Mouse (Mus musculus): Measurements from ENCODE around the gene Cep89. TPM values are rescaled to one million over a fixed set of nuclear protein-coding genes. Genes with fewer than 3 reads are reported as not detected.

Gene Cep89
- total RNA-seq, 2 experiments from 2014 or later: 5.5 to 6.6 TPM

GRCm38 (mm10) chr7:35486553-35486952 lies 89.7 kb downstream of the Cep89 start:
- no peak for DNase-seq

Other genes with a start within 250 kb of the Cep89 start
- gene Slc7a10, start 210.7 kb upstream of the Cep89 start, total RNA-seq (2021): 1 to 10 TPM; 2.8 to 4.1 TPM
- 10 to 100 TPM; 12.1 to 13.8 TPM for gene Lrp3, start 181.5 kb upstream of the Cep89 start, total RNA-seq (2021)
- gene Gpatch1, start 78.6 kb upstream of the Cep89 start, total RNA-seq (2021): 1 to 10 TPM; 8.8 TPM
- gene Rhpn2, start 62.9 kb upstream of the Cep89 start, total RNA-seq (2021): 1 to 10 TPM in 1 of 2 experiments, under 1 TPM in 1; 0.94 to 1.8 TPM
- gene Faap24, start 199 bp upstream of the Cep89 start, total RNA-seq (2021): 1 to 10 TPM; 1.7 to 2.1 TPM
- not detected for gene Slc7a9, start 51.8 kb downstream of the Cep89 start, total RNA-seq (2021)
- under 1 TPM in 1 of 2 experiments, not detected in 1; 0.14 TPM for gene Tdrd12, start 140.7 kb downstream of the Cep89 start, total RNA-seq (2021)
- gene Nudt19, start 159.3 kb downstream of the Cep89 start, total RNA-seq (2021): 10 to 100 TPM; 37.0 to 41.8 TPM
- gene Rgs9bp, start 188.5 kb downstream of the Cep89 start, total RNA-seq (2021): under 1 TPM; 0.07 to 0.18 TPM
- 10 to 100 TPM; 13.3 to 19.1 TPM for gene Ankrd27, start 189.2 kb downstream of the Cep89 start, total RNA-seq (2021)